Mouse (Mus musculus) forebrain, embryonic 11.5 days (tissue): ENCODE measurements around the gene Fgf23. TPM values are rescaled to one million over a fixed set of nuclear protein-coding genes. Genes with fewer than 3 reads are reported as not detected.

ENCODE experiments used
- ATAC-seq: fragments of 200-750 bp; cut with Nextera tagmentation; replicated peaks from 2 replicates; pipeline ENCODE4 v1.8.0; 2017; ENCODE audit warnings: moderate TSS enrichment; ENCODE audit not compliant: low FRiP score
- DNase-seq: peaks from one replicate; pipeline ENCODE4 v3.0.0-alpha.2; 2017; ENCODE audit warnings: low spot score
- H3K27ac ChIP-seq: fragments of 300-500 bp; sonication (generic); 2 replicates; pipeline ENCODE4 v1.5.1; 2014; ENCODE audit warnings: low read depth, low read length
- H3K27me3 ChIP-seq: fragments of 300-500 bp; sonication (generic); 2 replicates; pipeline ENCODE4 v1.6.1; 2014; ENCODE audit warnings: mild to moderate bottlenecking, low read length, mixed read lengths; ENCODE audit not compliant: control insufficient read depth, insufficient read depth
- H3K36me3 ChIP-seq: fragments of 300-500 bp; sonication (generic); 2 replicates; pipeline ENCODE4 v1.6.1; 2014; ENCODE audit warnings: mild to moderate bottlenecking, low read length, moderate library complexity, mixed read lengths; ENCODE audit not compliant: control insufficient read depth, insufficient read depth
- H3K4me1 ChIP-seq: fragments of 300-500 bp; sonication (generic); replicated peaks from 2 replicates; pipeline ENCODE4 v1.6.1; 2014; ENCODE audit warnings: low read length, mixed read lengths; ENCODE audit not compliant: control insufficient read depth, insufficient read depth
- H3K4me2 ChIP-seq: fragments of 300-500 bp; sonication (generic); 2 replicates; pipeline ENCODE4 v1.6.1; 2014; ENCODE audit warnings: low read depth, mild to moderate bottlenecking, low read length, moderate library complexity, mixed read lengths; ENCODE audit not compliant: severe bottlenecking
- H3K4me3 ChIP-seq: fragments of 300-500 bp; sonication (generic); 2 replicates; pipeline ENCODE4 v1.5.1; 2014; ENCODE audit warnings: low read depth, low read length
- H3K9ac ChIP-seq: fragments of 300-500 bp; sonication (generic); 2 replicates; pipeline ENCODE4 v1.6.1; 2014; ENCODE audit warnings: low read length
- H3K9me3 ChIP-seq: fragments of 300-500 bp; sonication (generic); 2 replicates; pipeline ENCODE4 v1.6.1; 2016; ENCODE audit warnings: low read length, mixed read lengths; ENCODE audit not compliant: control insufficient read depth
- WGBS: fragments of 180-500 bp; shearing (Covaris S2); extraction: QIAGEN DNeasy Blood & Tissue Kit; methylation state at CpG from one replicate; pipeline ENCODE4 v1.1.7; 2014; 5-methylcytosine and 5-hydroxymethylcytosine counted together
- polyA plus RNA-seq: library from polyadenylated mRNA; unstranded; fragments of >200 nt; fragmentation: Nextera tagmentation; extraction: Ambion mirVana; gene quantifications from 2 replicates; pipeline ENCODE4 v1.2.1, GENCODE M21; 2014

The Fgf23 gene
- polyA plus RNA-seq, 1 experiment from 2014 or later = not detected

- H3K9me3 ChIP-seq = no peaks in the 10 kb centered on the region
- H3K27me3 ChIP-seq = peaks cover 3% of the 10 kb centered on the region; the same call in 1 of the 2 replicates
- H3K27ac ChIP-seq = no peak overlapping the region
- peak overlapping the region; percentile 94 for H3K4me2 ChIP-seq
- H3K4me3 ChIP-seq = peak overlapping the region; percentile 61
- peak overlapping the region; percentile 82 for H3K9ac ChIP-seq
- no peaks in the 10 kb centered on the region for H3K36me3 ChIP-seq
- ATAC-seq (peak; percentile 86), DNase-seq (peak; percentile 87)
- WGBS = 2% methylated on average over 58 of the region's 59 CpGs
- no peaks in the 10 kb centered on the region; the same call in 1 of the 2 replicates for H3K4me1 ChIP-seq
Measured at GRCm38 (mm10) chr6:127079867-127080731, 7.4 kb downstream of the Fgf23 start.

- no peaks in the 10 kb centered on the region for H3K9me3 ChIP-seq
- H3K27ac ChIP-seq = no peak overlapping the region
- no peaks in the 10 kb centered on the region for H3K36me3 ChIP-seq
- no peak overlapping the region for H3K9ac ChIP-seq
- peaks cover 3% of the 10 kb centered on the region; the same call in 1 of the 2 replicates for H3K27me3 ChIP-seq
- no peak overlapping the region for H3K4me2 ChIP-seq
- DNase-seq (no peak), ATAC-seq (no peak)
- no peaks in the 10 kb centered on the region; the same call in 1 of the 2 replicates for H3K4me1 ChIP-seq
- WGBS = 71% methylated on average over 6 of the region's 6 CpGs
- H3K4me3 ChIP-seq = no peak overlapping the region
Measured at GRCm38 (mm10) chr6:127081820-127082219, 9.1 kb downstream of the Fgf23 start.

GRCm38 (mm10) chr6:127086739-127087138, 14.0 kb downstream of the Fgf23 start:
- DNase-seq = no peak
- Histone ChIP-seq H3K27me3 (no peaks in the 10 kb centered on the region), H3K9me3 (no peaks in the 10 kb centered on the region), H3K4me1 (no peaks in the 10 kb centered on the region), H3K36me3 (peaks cover 5% of the 10 kb centered on the region; the same call in 1 of the 2 replicates), H3K27ac (no peak overlapping the region), H3K9ac (no peak overlapping the region), H3K4me3 (no peak overlapping the region), H3K4me2 (no peak overlapping the region)
- WGBS = 71% methylated on average over 4 of the region's 4 CpGs
- no peak for ATAC-seq

DNA sequence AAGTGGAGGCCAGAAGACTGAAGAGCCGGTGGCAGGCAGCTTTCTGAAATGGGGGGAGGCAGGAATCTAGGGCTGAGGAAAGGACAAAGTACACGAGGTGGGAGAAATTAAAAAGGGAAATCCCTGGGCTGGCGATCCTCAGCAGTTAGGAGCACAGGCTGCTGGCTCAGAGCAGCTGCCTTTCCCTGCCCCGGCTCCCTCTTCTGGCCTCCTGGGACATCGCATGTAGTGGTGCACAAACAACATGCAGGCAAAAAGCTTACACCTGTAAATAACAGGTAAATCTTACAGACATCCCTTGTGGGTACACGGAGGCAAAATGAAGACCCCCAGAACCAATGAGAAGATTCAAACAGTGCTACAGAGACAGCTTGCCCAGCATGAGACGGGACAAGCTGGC, 21.9 kb downstream of the Fgf23 start:
- H3K36me3 ChIP-seq = peaks cover 5% of the 10 kb centered on the region; the same call in 1 of the 2 replicates
- H3K4me3 ChIP-seq = no peak overlapping the region
- no peak overlapping the region for H3K9ac ChIP-seq
- H3K4me2 ChIP-seq = no peak overlapping the region
- ATAC-seq (no peak), DNase-seq (no peak)
- no peak overlapping the region for H3K27ac ChIP-seq
- WGBS = 68% methylated on average over 7 of the region's 7 CpGs
- no peaks in the 10 kb centered on the region for H3K4me1 ChIP-seq
- no peaks in the 10 kb centered on the region for H3K9me3 ChIP-seq
- no peaks in the 10 kb centered on the region for H3K27me3 ChIP-seq

- DNase-seq (no peak), ATAC-seq (no peak)
- H3K27ac ChIP-seq = no peak overlapping the region
- no peak overlapping the region for H3K4me3 ChIP-seq
- H3K36me3 ChIP-seq = no peaks in the 10 kb centered on the region
- H3K9ac ChIP-seq = no peak overlapping the region
- H3K27me3 ChIP-seq = no peaks in the 10 kb centered on the region
- no peak overlapping the region for H3K4me2 ChIP-seq
- 95% methylated on average over 6 of the region's 6 CpGs for WGBS
- no peaks in the 10 kb centered on the region for H3K9me3 ChIP-seq
- H3K4me1 ChIP-seq = peaks cover 4% of the 10 kb centered on the region; the same call in 1 of the 2 replicates
Measured at GRCm38 (mm10) chr6:127103506-127104275, 31.0 kb downstream of the Fgf23 start.

DNA sequence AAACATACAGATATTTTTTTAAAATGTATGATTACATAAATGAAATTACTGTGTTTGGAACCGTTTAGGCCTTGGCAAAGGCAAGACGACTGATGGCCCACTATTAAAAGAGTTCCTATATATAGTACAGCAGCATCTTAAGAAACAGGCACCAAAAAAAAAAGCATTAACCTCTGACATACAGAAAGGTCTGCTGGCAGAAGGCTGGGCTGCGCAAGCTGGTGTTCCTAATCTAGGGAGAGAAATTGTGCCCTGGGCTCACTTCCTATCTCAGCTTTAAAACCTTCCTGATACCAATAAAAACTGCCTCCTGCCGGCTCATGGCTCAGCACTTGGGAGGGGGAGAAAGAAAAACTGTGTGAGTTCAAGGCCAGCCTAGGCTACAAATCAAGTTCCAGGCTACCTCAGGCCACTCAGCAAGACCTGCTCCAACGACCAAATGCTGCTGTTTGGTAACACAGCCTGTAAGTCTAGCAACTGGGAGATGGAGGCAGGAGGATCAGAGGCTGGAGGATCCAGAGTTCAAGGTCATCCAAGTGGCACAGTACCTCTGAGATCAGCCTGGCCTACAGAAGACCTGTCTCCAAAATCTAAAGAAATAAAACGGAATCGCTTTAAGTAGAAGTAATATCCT, 31.8 kb downstream of the Fgf23 start:
- Histone ChIP-seq H3K27me3 (no peaks in the 10 kb centered on the region), H3K4me3 (no peak overlapping the region), H3K4me2 (no peak overlapping the region), H3K27ac (no peak overlapping the region), H3K36me3 (no peaks in the 10 kb centered on the region), H3K9me3 (no peaks in the 10 kb centered on the region), H3K4me1 (peaks cover 4% of the 10 kb centered on the region; the same call in 1 of the 2 replicates), H3K9ac (no peak overlapping the region)
- no peak for DNase-seq
- WGBS = 90% methylated on average over 7 of the region's 7 CpGs
- ATAC-seq = no peak

DNA sequence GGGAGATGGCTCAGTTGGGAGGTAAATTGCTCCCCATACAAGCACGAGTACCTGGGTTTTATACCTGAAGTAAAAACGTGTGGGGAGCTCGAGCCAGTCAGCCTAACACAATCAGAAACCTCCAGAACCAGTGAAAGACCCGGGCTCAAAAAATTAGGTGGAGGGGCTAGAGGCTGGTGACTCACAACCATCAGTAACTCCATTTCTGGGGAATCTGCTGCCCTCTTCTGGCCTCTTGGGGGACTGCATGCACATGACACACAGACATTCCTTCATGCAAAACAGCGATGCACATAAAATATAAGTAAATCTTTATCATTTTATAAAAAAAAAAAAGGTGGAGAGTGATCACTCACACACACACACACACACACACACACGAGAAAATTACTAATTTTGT, 32.4 kb downstream of the Fgf23 start:
- H3K4me1 ChIP-seq = peaks cover 4% of the 10 kb centered on the region; the same call in 1 of the 2 replicates
- H3K27me3 ChIP-seq = no peaks in the 10 kb centered on the region
- no peaks in the 10 kb centered on the region for H3K9me3 ChIP-seq
- no peaks in the 10 kb centered on the region for H3K36me3 ChIP-seq
- H3K4me2 ChIP-seq = no peak overlapping the region
- ATAC-seq (no peak), DNase-seq (peak; percentile 75)
- no peak overlapping the region for H3K27ac ChIP-seq
- H3K4me3 ChIP-seq = no peak overlapping the region
- 67% methylated on average over 6 of the region's 6 CpGs for WGBS
- no peak overlapping the region for H3K9ac ChIP-seq

DNA sequence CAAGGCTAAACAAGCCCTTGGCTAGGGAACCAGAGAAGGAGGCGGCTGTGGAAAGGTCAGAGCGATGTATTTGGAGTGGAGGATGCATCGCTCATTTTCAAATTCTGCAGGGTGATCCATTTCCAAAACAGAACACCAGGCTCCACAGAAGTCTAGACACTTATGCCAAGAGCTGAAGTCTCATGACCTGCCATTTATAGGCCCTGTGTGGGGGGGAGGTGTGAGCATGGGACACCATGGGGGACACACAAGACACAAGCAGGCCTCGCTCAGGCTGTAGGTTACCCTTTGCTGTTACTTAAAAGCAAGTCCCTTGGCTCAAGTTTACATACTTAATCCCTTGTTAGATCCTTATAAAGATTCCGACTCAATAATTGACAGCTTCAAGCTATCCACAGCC, 33.5 kb downstream of the Fgf23 start:
- no peaks in the 10 kb centered on the region for H3K36me3 ChIP-seq
- H3K4me2 ChIP-seq = no peak overlapping the region
- H3K4me1 ChIP-seq = peaks cover 4% of the 10 kb centered on the region; the same call in 1 of the 2 replicates
- H3K27ac ChIP-seq = no peak overlapping the region
- no peaks in the 10 kb centered on the region for H3K27me3 ChIP-seq
- H3K9me3 ChIP-seq = no peaks in the 10 kb centered on the region
- DNase-seq (no peak), ATAC-seq (no peak)
- WGBS = 87% methylated on average over 5 of the region's 5 CpGs
- H3K9ac ChIP-seq = no peak overlapping the region
- no peak overlapping the region for H3K4me3 ChIP-seq
